Comparison of ENCODE assay signal across 30 mouse cellular contexts in genomic region chr9:7956400-7956799, GRCm38 (mm10). TPM values are rescaled to one million over a fixed set of nuclear protein-coding genes. Genes with fewer than 3 reads are reported as not detected.
DNase-seq lines count a peak whose midpoint lies in the region; ATAC-seq lines count a peak whose summit lies in the region.
"Had no signal": no experiment of that assay in that cellular context is flagged by ENCODE, and none has a peak within 500 bp of the region (broad histone marks: within the 10 kb centered on the region; RNA-seq: fewer than 3 reads in every experiment).

No protein-coding gene starts in this region.

- ATAC-seq in frontal cortex, adult (ENCODE audit: low TSS enrichment), result peak; percentile 60
- no peak for ATAC-seq in heart, embryonic 12.5 days (ENCODE audit: insufficient number of reproducible peaks, low FRiP score)
- no peak for ATAC-seq in heart, embryonic 11.5 days (replicated peaks; ENCODE audit: insufficient number of reproducible peaks, low FRiP score, low TSS enrichment)
- ATAC-seq: activated CD4-positive, CD25-positive, alpha-beta regulatory T cell, adult 4 months; CD4-positive, CD25-positive, alpha-beta regulatory T cell, adult 4 months; forebrain, embryonic 14.5 days; forebrain, embryonic 16.5 days; Patski had no signal

- H3K4me2 ChIP-seq in heart, embryonic 12.5 days, result no peak overlapping the region
- no peak overlapping the region for H3K4me2 ChIP-seq in heart, embryonic 11.5 days
- H3K4me2 ChIP-seq: embryonic facial prominence, embryonic 13.5 days; embryonic facial prominence, embryonic 15.5 days; forebrain, embryonic 12.5 days had no signal

- H3K4me1 ChIP-seq in heart, embryonic 12.5 days (replicated peaks), result peaks cover 40% of the 10 kb centered on the region
- H3K4me1 ChIP-seq in heart, embryonic 11.5 days (ENCODE audit: control insufficient read depth, insufficient read depth, low read length), result peaks cover 31% of the 10 kb centered on the region

- H3K4me3 ChIP-seq in heart, embryonic 12.5 days, result no peak overlapping the region
- H3K4me3 ChIP-seq in heart, embryonic 11.5 days (ENCODE audit: low read depth, low read length), result no peak overlapping the region
- H3K4me3 ChIP-seq: embryonic facial prominence, embryonic 13.5 days; embryonic facial prominence, embryonic 15.5 days; erythroblast, embryonic 14.5 days; forebrain, embryonic 10.5 days; forebrain, embryonic 12.5 days had no signal

- 0 out of 2 replicates have a peak overlapping the region, but pooled peaks have one; percentile 6 for H3K27ac ChIP-seq in heart, embryonic 12.5 days (ENCODE audit: poor library complexity, severe bottlenecking)
- no peak overlapping the region for H3K27ac ChIP-seq in heart, embryonic 11.5 days (ENCODE audit: low read depth, low read length)
- H3K27ac ChIP-seq: embryonic facial prominence, embryonic 13.5 days; embryonic facial prominence, embryonic 15.5 days; forebrain, embryonic 10.5 days; forebrain, embryonic 12.5 days had no signal

- no peak overlapping the region for H3K9ac ChIP-seq in heart, embryonic 12.5 days
- no peak overlapping the region for H3K9ac ChIP-seq in heart, embryonic 11.5 days (ENCODE audit: low read depth, low read length)
- H3K9ac ChIP-seq: embryonic facial prominence, embryonic 13.5 days; embryonic facial prominence, embryonic 15.5 days; forebrain, embryonic 12.5 days had no signal

- WGBS in heart, embryonic 12.5 days, result 87% methylated on average over 8 of the region's 8 CpGs
- WGBS in heart, embryonic 11.5 days (ENCODE audit: insufficient replicate concordance), result 84% methylated on average over 8 of the region's 8 CpGs

- peaks cover 52% of the 10 kb centered on the region for H3K36me3 ChIP-seq in heart, embryonic 12.5 days
- H3K36me3 ChIP-seq in heart, embryonic 11.5 days (ENCODE audit: control insufficient read depth, insufficient read depth, low read length), result peaks cover 16% of the 10 kb centered on the region
- H3K36me3 ChIP-seq: G1E had no signal

- no peaks in the 10 kb centered on the region for H3K27me3 ChIP-seq in heart, embryonic 12.5 days (replicated peaks)
- no peaks in the 10 kb centered on the region for H3K27me3 ChIP-seq in heart, embryonic 11.5 days (ENCODE audit: control insufficient read depth, insufficient read depth, low read length)
- H3K27me3 ChIP-seq: CH12.LX; embryonic facial prominence, embryonic 13.5 days; embryonic facial prominence, embryonic 15.5 days; forebrain, embryonic 12.5 days; Patski had no signal

- DNase-seq in frontal cortex, postnatal 14 days (ENCODE audit: low spot score in 2 of 2), result no peak
- peak; percentile 59 for DNase-seq in brain, adult 2 months (ENCODE audit: low read depth, low spot score)
- DNase-seq in telencephalon, adult 2 months (ENCODE audit: low read depth, low spot score), result peak; percentile 33
- DNase-seq in right cerebral cortex, postnatal 14 days, result no peak
- DNase-seq: adrenal gland, adult 8-10 months; adrenal gland, postnatal 14 days; adrenal gland, postnatal 36 days; B cell, adult 2 months; cerebellum, adult 11 months; cerebellum, adult 18-20 months; cerebellum, adult 8-10 months; cerebellum, adult 9-11 months; cerebellum, postnatal 14 days; cerebellum, postnatal 36 days; embryo, embryonic 11 days had no signal

- no peaks in the 10 kb centered on the region for H3K9me3 ChIP-seq in heart, embryonic 12.5 days (replicated peaks)
- H3K9me3 ChIP-seq in heart, embryonic 11.5 days (replicated peaks; ENCODE audit: control insufficient read depth, low read length), result no peaks in the 10 kb centered on the region
- H3K9me3 ChIP-seq: embryonic facial prominence, embryonic 13.5 days; embryonic facial prominence, embryonic 15.5 days; forebrain, embryonic 10.5 days; forebrain, embryonic 12.5 days; G1E had no signal

RNA-seq across cellular contexts. Expression of gene Yap1, which starts 48.0 kb away (rescaled TPM):
- polyA plus RNA-seq in heart, embryonic 12.5 days (2016; fragmentation: Nextera tagmentation; extraction: Ambion mirVana), result 37.6 and 39.7 TPM in 2 replicates
- 25.3 and 27.1 TPM in 2 replicates for polyA plus RNA-seq in heart, embryonic 11.5 days (2014; fragmentation: Nextera tagmentation; extraction: Ambion mirVana)
- polyA plus RNA-seq: activated CD4-positive, CD25-positive, alpha-beta regulatory T cell, adult 4 months; CD4-positive, CD25-positive, alpha-beta regulatory T cell, adult 4 months; erythroblast, embryonic 14.5 days had no signal

Comparison
In these comparisons a context has a peak if more than half of its experiments do, and no peak if none do; other contexts are left out.
1. DNase-seq: peak in brain, adult 2 months (single experiment) and telencephalon, adult 2 months (single experiment); none in frontal cortex, postnatal 14 days (0 of 2) and right cerebral cortex, postnatal 14 days (single experiment).